8 mouse cellular contexts compared by ENCODE assay signal in the genomic region with DNA sequence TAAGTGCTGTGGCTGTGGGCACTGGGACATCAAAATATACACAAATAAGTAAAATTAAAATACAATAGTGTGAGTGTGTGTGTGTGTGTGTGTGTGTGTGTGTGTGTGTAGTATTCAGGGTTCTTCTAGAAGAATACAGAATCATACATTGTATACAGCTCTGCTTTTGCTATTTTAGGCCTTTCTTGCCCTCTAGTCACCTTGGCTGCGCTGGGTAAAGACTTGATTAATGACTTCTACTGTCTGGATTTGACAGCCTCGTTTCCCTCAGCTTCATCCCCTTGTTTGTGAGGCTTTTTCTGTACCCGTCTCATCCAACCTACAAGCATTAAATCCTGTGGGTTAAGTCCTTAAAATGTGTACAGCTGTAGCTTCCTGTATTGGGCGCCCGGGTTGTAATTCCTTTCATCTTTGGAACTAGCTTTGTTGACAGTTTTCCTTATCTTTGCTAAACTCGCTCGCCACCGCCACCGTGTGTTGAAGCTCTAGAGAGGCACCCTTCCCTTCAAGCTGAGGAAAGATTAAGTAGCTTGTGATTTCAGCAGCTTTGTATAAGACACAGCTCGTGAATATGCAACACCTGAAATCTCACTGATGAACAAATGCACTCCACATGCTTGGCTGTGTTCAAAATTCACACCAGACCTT. TPM values are rescaled to one million over a fixed set of nuclear protein-coding genes. Genes with fewer than 3 reads are reported as not detected.
DNase-seq lines count a peak whose midpoint lies in the region; ATAC-seq and TF ChIP-seq lines count a peak whose summit lies in the region.

No protein-coding gene starts in this region.

- peaks cover 0 to 5% of the 10 kb centered on the region in 2 experiments; a peak in 2 of 4 replicates for H3K4me1 ChIP-seq in CH12.LX (ENCODE audit: control insufficient read depth in 1 of 2, insufficient read depth in 2 of 2)
- H3K4me1 ChIP-seq in heart, embryonic 13.5 days = peaks cover 10% of the 10 kb centered on the region
- no peaks in the 10 kb centered on the region for H3K4me1 ChIP-seq in kidney, postnatal 0 days (replicated peaks; ENCODE audit: insufficient read depth, low read length)
- H3K4me1 ChIP-seq in lung, embryonic 16.5 days (replicated peaks; ENCODE audit: control insufficient read depth, insufficient read depth, low read length) = no peaks in the 10 kb centered on the region; the same call in 1 of the 2 replicates

- TF ChIP-seq EP300 in CH12.LX (IDR thresholded peaks at IDR 0.05; ENCODE audit: low read length) = no peak

- ATAC-seq in cerebellum, adult (ENCODE audit: insufficient number of reproducible peaks, low FRiP score, low TSS enrichment) = 0 out of 2 replicates have a peak, but pooled peaks have one; percentile 8
- no peak for ATAC-seq in heart, embryonic 13.5 days (ENCODE audit: extremely low read depth, insufficient number of reproducible peaks, low FRiP score, low TSS enrichment)
- no peak for ATAC-seq in kidney, postnatal 0 days (replicated peaks; ENCODE audit: low FRiP score, low read depth)
- peak; percentile 51; the same call in 1 of the 2 replicates for ATAC-seq in lung, embryonic 16.5 days (ENCODE audit: low read depth)

- H3K79me2 ChIP-seq in CH12.LX (replicated peaks; ENCODE audit: control insufficient read depth, extremely low read depth, insufficient read depth, poor library complexity, severe bottlenecking) = no peaks in the 10 kb centered on the region

- H3K36me3 ChIP-seq in CH12.LX (replicated peaks in 1 of 2; ENCODE audit: control insufficient read depth in 1 of 2, insufficient read depth in 1 of 2, low read length in 1 of 2) = peaks cover 4 to 55% of the 10 kb centered on the region in 2 experiments
- peaks cover 9% of the 10 kb centered on the region; the same call in 1 of the 2 replicates for H3K36me3 ChIP-seq in heart, embryonic 13.5 days
- H3K36me3 ChIP-seq in kidney, postnatal 0 days (ENCODE audit: insufficient read depth, low read length) = no peaks in the 10 kb centered on the region
- no peaks in the 10 kb centered on the region for H3K36me3 ChIP-seq in lung, embryonic 16.5 days (ENCODE audit: control insufficient read depth, insufficient read depth, low read length)

- 10% methylated on average over 10 of the region's 10 CpGs for WGBS in heart, embryonic 13.5 days
- 17% methylated on average over 10 of the region's 10 CpGs for WGBS in kidney, postnatal 0 days
- 6% methylated on average over 10 of the region's 10 CpGs for WGBS in lung, embryonic 16.5 days

- peak; percentile 32 to 65; a peak in 3 of 4 replicates for TF ChIP-seq CTCF in CH12.LX (conservative IDR thresholded peaks at IDR 0.05 in 1 of 2, IDR thresholded peaks at IDR 0.05 in 1 of 2; ENCODE audit: low read depth in 2 of 2, low read length in 2 of 2)
- TF ChIP-seq CTCF in kidney, postnatal 0 days (IDR thresholded peaks at IDR 0.05; ENCODE audit: low read depth) = peak; percentile 83

- TF ChIP-seq POLR2A in CH12.LX (IDR thresholded peaks at IDR 0.05; ENCODE audit: low read depth, low read length) = no peak

- H3K9me3 ChIP-seq in CH12.LX (replicated peaks; ENCODE audit: low read length) = no peaks in the 10 kb centered on the region
- H3K9me3 ChIP-seq in heart, embryonic 13.5 days = no peaks in the 10 kb centered on the region; the same call in 1 of the 2 replicates
- no peaks in the 10 kb centered on the region for H3K9me3 ChIP-seq in kidney, postnatal 0 days (replicated peaks; ENCODE audit: low read length)
- no peaks in the 10 kb centered on the region for H3K9me3 ChIP-seq in lung, embryonic 16.5 days (ENCODE audit: control insufficient read depth, low read length)

- H3K9ac ChIP-seq in CH12.LX (ENCODE audit: insufficient read depth, low read depth) = no peak overlapping the region
- no peak overlapping the region for H3K9ac ChIP-seq in heart, embryonic 13.5 days
- no peak overlapping the region for H3K9ac ChIP-seq in kidney, postnatal 0 days (ENCODE audit: low read depth, low read length)
- H3K9ac ChIP-seq in lung, embryonic 16.5 days (ENCODE audit: low read length) = no peak overlapping the region

- dilution Hi-C loops in CH12.LX (cut with MboI; ENCODE audit: extremely low pct_ligation_motif_present, extremely low pct_unique_long_range_greater_than_20kb, low sequenced_read_pairs) = loop anchor here (25.0 kb wide), 1 partner anchor 223 kb away; a partner anchor contains a TSS

- DNase-seq in cerebellum, adult 11 months = no peak
- no peak for DNase-seq in CH12.LX (ENCODE audit: extremely low read depth)
- DNase-seq in cerebellum, postnatal 36 days = peak; percentile 12 to 14
- peak; percentile 82 for DNase-seq in kidney, postnatal 0 days (ENCODE audit: low spot score)
- DNase-seq in retina, postnatal 1 day = peak; percentile 65

- H3K4me2 ChIP-seq in CH12.LX (ENCODE audit: insufficient read depth, low read depth, poor library complexity, severe bottlenecking) = no peak overlapping the region
- peak overlapping the region; percentile 55 for H3K4me2 ChIP-seq in heart, embryonic 13.5 days
- H3K4me2 ChIP-seq in kidney, postnatal 0 days (ENCODE audit: low read length) = no peak overlapping the region
- H3K4me2 ChIP-seq in lung, embryonic 16.5 days (ENCODE audit: low read depth, low read length) = peak overlapping the region; percentile 29

- in situ Hi-C loops in CH12.LX (cut with MboI; ENCODE audit: low pct_ligation_motif_present, low pct_unique_long_range_greater_than_20kb, low sequenced_read_pairs) = loop anchor here (25.0 kb wide), 1 partner anchor 423 kb away; no protein-coding TSS in a partner anchor

- TF ChIP-seq RAD21 in CH12.LX (IDR thresholded peaks at IDR 0.05; ENCODE audit: low read depth, low read length) = peak; percentile 22; the same call in 1 of the 2 replicates

- H3K27me3 ChIP-seq in CH12.LX (replicated peaks) = no peaks in the 10 kb centered on the region
- H3K27me3 ChIP-seq in heart, embryonic 13.5 days (replicated peaks) = no peaks in the 10 kb centered on the region
- H3K27me3 ChIP-seq in kidney, postnatal 0 days (ENCODE audit: insufficient read depth, low read length) = no peaks in the 10 kb centered on the region
- no peaks in the 10 kb centered on the region for H3K27me3 ChIP-seq in lung, embryonic 16.5 days (ENCODE audit: control insufficient read depth, insufficient read depth, low read depth, low read length)

- no peak overlapping the region for H3K4me3 ChIP-seq in CH12.LX (replicated peaks in 1 of 3; ENCODE audit: low read depth in 2 of 3, low read length in 2 of 3, poor library complexity in 1 of 3)
- no peak overlapping the region for H3K4me3 ChIP-seq in heart, embryonic 13.5 days
- H3K4me3 ChIP-seq in kidney, postnatal 0 days (replicated peaks; ENCODE audit: low read depth, low read length) = no peak overlapping the region
- H3K4me3 ChIP-seq in lung, embryonic 16.5 days (ENCODE audit: low read length) = no peak overlapping the region

- no peak overlapping the region for H3K27ac ChIP-seq in CH12.LX (ENCODE audit: insufficient read depth, low read depth)
- H3K27ac ChIP-seq in heart, embryonic 13.5 days (replicated peaks) = no peak overlapping the region
- no peak overlapping the region for H3K27ac ChIP-seq in kidney, postnatal 0 days
- no peak overlapping the region for H3K27ac ChIP-seq in lung, embryonic 16.5 days (ENCODE audit: low read length)

TF ChIP-seq in CH12.LX, 34 proteins besides CTCF, POLR2A, EP300 and RAD21:
- TF ChIP-seq POLR2AphosphoS2 (IDR thresholded peaks at IDR 0.05; ENCODE audit: low read depth, low read length) (no peak), MAX (IDR thresholded peaks at IDR 0.05; ENCODE audit: low read length) (no peak), SMC3 (IDR thresholded peaks at IDR 0.05; ENCODE audit: low read depth, low read length) (peak; percentile 53)

RNA-seq across cellular contexts. Expression of a gene that starts 9.6 kb away (rescaled TPM):
- 43.3 and 56.2 TPM in 2 replicates for total RNA-seq in CH12.LX (2012; rRNA removed)
- total RNA-seq in CH12.LX (2014; rRNA removed) = 122 and 135 TPM in 2 replicates
- polyA plus RNA-seq in CH12.LX (2012; ENCODE audit: insufficient read length, low read depth) = 86.1 and 95.0 TPM in 2 replicates
- 11.1 and 12.0 TPM in 2 replicates for polyA plus RNA-seq in heart, embryonic 13.5 days (2015; fragmentation: Nextera tagmentation; extraction: Ambion mirVana)
- 24.6 and 29.0 TPM in 2 replicates for polyA plus RNA-seq in kidney, postnatal 0 days (2015; fragmentation: Nextera tagmentation; extraction: Ambion mirVana)
- polyA plus RNA-seq in lung, embryonic 16.5 days (2015; fragmentation: Nextera tagmentation; extraction: Ambion mirVana) = 12.7 and 14.0 TPM in 2 replicates

RNA-seq across cellular contexts. Expression of a gene that starts 54.4 kb away (rescaled TPM):
- total RNA-seq in CH12.LX (2012; rRNA removed) = 120 and 144 TPM in 2 replicates
- 297 and 321 TPM in 2 replicates for total RNA-seq in CH12.LX (2014; rRNA removed)
- polyA plus RNA-seq in CH12.LX (2012; ENCODE audit: insufficient read length, low read depth) = 138 and 151 TPM in 2 replicates
- polyA plus RNA-seq in heart, embryonic 13.5 days (2015; fragmentation: Nextera tagmentation; extraction: Ambion mirVana) = 60.1 and 61.1 TPM in 2 replicates
- 79.0 and 84.9 TPM in 2 replicates for polyA plus RNA-seq in kidney, postnatal 0 days (2015; fragmentation: Nextera tagmentation; extraction: Ambion mirVana)
- 91.6 and 94.9 TPM in 2 replicates for polyA plus RNA-seq in lung, embryonic 16.5 days (2015; fragmentation: Nextera tagmentation; extraction: Ambion mirVana)

Comparison
In these comparisons a context has a peak if more than half of its experiments do, and no peak if none do; other contexts are left out.
1. DNase-seq: peak in cerebellum, postnatal 36 days (2 of 2), kidney, postnatal 0 days (single experiment) and retina, postnatal 1 day (single experiment); none in cerebellum, adult 11 months (single experiment) and CH12.LX (single experiment).
2. ATAC-seq: peak in cerebellum, adult (single experiment) and lung, embryonic 16.5 days (single experiment); none in heart, embryonic 13.5 days (single experiment) and kidney, postnatal 0 days (single experiment).
3. H3K4me2 ChIP-seq: peak in heart, embryonic 13.5 days (single experiment) and lung, embryonic 16.5 days (single experiment); none in CH12.LX (single experiment) and kidney, postnatal 0 days (single experiment).